Mouse (Mus musculus): ENCODE data around the gene Acsm3. TPM values are rescaled to one million over a fixed set of nuclear protein-coding genes. Genes with fewer than 3 reads are reported as not detected.
"Not testable (repeated sequence)": the region's sequence is repeated elsewhere in the genome, so short reads cannot be mapped to it uniquely, and the experiment has no call there.

Acsm3 gene
- 0.93 and 1.7 TPM in 2 replicates for polyA plus RNA-seq (2015; fragmentation: Nextera tagmentation; extraction: Ambion mirVana)

- DNase-seq (no peak), ATAC-seq (ENCODE audit: low read depth) (peak; percentile 43; the same call in 1 of the 2 replicates)
- no peaks in the 10 kb centered on the region for H3K4me1 ChIP-seq (replicated peaks)
- H3K36me3 ChIP-seq, result no peaks in the 10 kb centered on the region
- no peak within 1 kb of the TSS for H3K4me3 ChIP-seq (replicated peaks)
- H3K9ac ChIP-seq, result no peak within 1 kb of the TSS
- H3K27me3 ChIP-seq, result no peaks in the 10 kb centered on the region
- peak within 1 kb of the TSS; percentile 20; the same call in 1 of the 2 replicates for H3K4me2 ChIP-seq
- H3K9me3 ChIP-seq (replicated peaks), result no peaks in the 10 kb centered on the region
- no peak within 1 kb of the TSS for H3K27ac ChIP-seq
- 64% methylated on average over 11 of the region's 11 CpGs for WGBS (ENCODE audit: insufficient replicate concordance)
Measured at GRCm38 (mm10) chr7:119760527-119760951, at the start of gene Acsm3. Acsm3 (plus strand) TSS chr7:119760923.

GRCm38 (mm10) chr7:119714111-119714510 is 46.6 kb upstream of the Acsm3 start:
- Histone ChIP-seq H3K4me3 (replicated peaks) (no peak overlapping the region), H3K27me3 (no peaks in the 10 kb centered on the region), H3K4me2 (no peak overlapping the region), H3K36me3 (peaks cover 36% of the 10 kb centered on the region), H3K9ac (no peak overlapping the region), H3K27ac (no peak overlapping the region), H3K9me3 (replicated peaks) (no peaks in the 10 kb centered on the region), H3K4me1 (replicated peaks) (no peaks in the 10 kb centered on the region)
- 80% methylated on average over 7 of the region's 7 CpGs for WGBS (ENCODE audit: insufficient replicate concordance)
- no peak for DNase-seq
- no peak for ATAC-seq (ENCODE audit: low read depth)

- peak within 1 kb of the TSS; percentile 82 for H3K9ac ChIP-seq
- DNase-seq (peak; percentile 84), ATAC-seq (ENCODE audit: low read depth) (peak; percentile 92)
- H3K4me3 ChIP-seq (replicated peaks), result peak within 1 kb of the TSS; percentile 87
- H3K4me2 ChIP-seq, result peak within 1 kb of the TSS; percentile 79
- H3K27me3 ChIP-seq, result no peaks in the 10 kb centered on the region
- peaks cover 13% of the 10 kb centered on the region for H3K4me1 ChIP-seq (replicated peaks)
- H3K36me3 ChIP-seq, result peaks cover 32% of the 10 kb centered on the region
- WGBS (ENCODE audit: insufficient replicate concordance), result under 1% methylated on average over 60 of the region's 60 CpGs
- H3K27ac ChIP-seq, result peak within 1 kb of the TSS; percentile 29
- H3K9me3 ChIP-seq (replicated peaks), result no peaks in the 10 kb centered on the region
Measured at GRCm38 (mm10) chr7:119720253-119720946, 40.3 kb upstream of the Acsm3 start, which contains the start of gene Thumpd1. Thumpd1 (minus strand) TSS chr7:119720798.

DNA sequence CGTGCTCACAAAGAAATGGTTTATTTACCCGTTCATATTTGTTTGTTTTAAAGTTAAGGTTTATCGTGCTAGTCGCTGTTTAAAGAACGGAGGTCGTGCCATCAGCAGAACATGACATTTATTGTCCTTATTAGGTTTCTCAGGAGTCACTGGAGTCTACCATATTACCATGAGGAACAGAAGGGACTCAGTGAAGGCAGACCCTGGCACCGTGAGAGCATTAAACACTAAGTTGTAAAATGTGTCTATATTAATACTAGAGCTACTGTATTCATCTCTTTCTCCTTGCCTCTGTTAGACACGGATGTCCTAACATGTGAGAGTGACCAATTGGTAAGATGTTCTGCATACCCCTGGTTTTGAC is 39.8 kb upstream of the Acsm3 start:
- Histone ChIP-seq H3K27me3 (no peaks in the 10 kb centered on the region), H3K4me3 (replicated peaks) (peak overlapping the region; percentile 87), H3K4me1 (replicated peaks) (peaks cover 13% of the 10 kb centered on the region), H3K9ac (peak overlapping the region; percentile 82), H3K4me2 (peak overlapping the region; percentile 79), H3K9me3 (replicated peaks) (no peaks in the 10 kb centered on the region), H3K36me3 (peaks cover 27% of the 10 kb centered on the region), H3K27ac (no peak overlapping the region)
- ATAC-seq (ENCODE audit: low read depth) (peak; percentile 16; the same call in 1 of the 2 replicates), DNase-seq (no peak)
- WGBS (ENCODE audit: insufficient replicate concordance), result 15% methylated on average over 8 of the region's 8 CpGs

DNA sequence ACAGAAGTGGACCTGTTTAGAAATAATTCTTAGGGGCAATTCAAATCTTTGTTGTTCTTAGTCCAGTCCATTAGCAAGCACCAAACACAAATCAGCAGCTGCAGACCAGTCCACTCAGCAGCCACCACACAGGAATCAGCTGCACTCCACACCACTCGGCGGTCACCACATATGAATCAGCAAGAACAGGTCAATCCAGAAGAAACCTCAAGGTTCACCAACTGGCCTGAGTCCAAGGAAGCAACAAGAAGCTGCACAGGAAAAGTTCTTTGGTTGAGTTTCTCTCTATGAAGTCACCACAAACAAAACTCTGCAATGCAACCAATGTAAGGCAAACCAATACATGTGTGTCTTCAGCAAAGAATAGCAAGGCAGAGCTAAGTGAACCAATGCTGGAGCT is 33.1 kb upstream of the Acsm3 start:
- H3K9me3 ChIP-seq (replicated peaks), result no peaks in the 10 kb centered on the region
- DNase-seq (no peak), ATAC-seq (ENCODE audit: low read depth) (no peak)
- H3K4me1 ChIP-seq (replicated peaks), result no peaks in the 10 kb centered on the region
- no peak overlapping the region for H3K4me3 ChIP-seq (replicated peaks)
- H3K27me3 ChIP-seq, result no peaks in the 10 kb centered on the region
- WGBS (ENCODE audit: insufficient replicate concordance), result 61% methylated on average over 2 of the region's 2 CpGs
- H3K4me2 ChIP-seq, result no peak overlapping the region
- no peaks in the 10 kb centered on the region for H3K36me3 ChIP-seq
- H3K27ac ChIP-seq, result no peak overlapping the region
- no peak overlapping the region for H3K9ac ChIP-seq

DNA sequence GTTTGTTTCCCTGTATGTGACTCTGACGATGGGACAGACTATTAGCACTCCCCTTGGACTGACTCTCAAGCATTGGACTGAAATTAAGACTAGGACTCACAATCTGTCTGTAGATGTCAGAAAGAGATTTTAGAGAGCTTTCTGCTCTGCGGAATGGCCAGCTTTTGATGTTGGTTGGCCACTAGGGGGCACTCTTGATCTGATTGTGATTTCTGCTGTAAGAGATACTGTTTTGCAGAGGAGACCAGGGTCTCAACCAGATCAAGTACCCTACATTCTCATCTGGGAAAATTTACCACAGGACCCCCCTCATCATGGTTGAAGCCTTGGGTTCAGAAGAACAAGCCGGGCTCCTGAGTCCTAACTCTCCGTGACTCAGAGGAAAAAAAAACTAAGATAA is 29.5 kb upstream of the Acsm3 start:
- not testable (repeated sequence) for H3K27me3 ChIP-seq; H3K4me1 ChIP-seq (replicated peaks); DNase-seq; H3K9ac ChIP-seq; H3K27ac ChIP-seq; H3K4me3 ChIP-seq (replicated peaks); ATAC-seq (ENCODE audit: low read depth); H3K9me3 ChIP-seq (replicated peaks); H3K4me2 ChIP-seq; H3K36me3 ChIP-seq
- 63% methylated on average over 4 of the region's 4 CpGs for WGBS (ENCODE audit: insufficient replicate concordance)

GRCm38 (mm10) chr7:119738877-119739276 is 21.8 kb upstream of the Acsm3 start:
- H3K27ac ChIP-seq, result no peak overlapping the region
- no peak overlapping the region for H3K9ac ChIP-seq
- no peak overlapping the region for H3K4me3 ChIP-seq (replicated peaks)
- no peaks in the 10 kb centered on the region for H3K36me3 ChIP-seq
- H3K4me2 ChIP-seq, result no peak overlapping the region
- ATAC-seq (ENCODE audit: low read depth) (no peak), DNase-seq (no peak)
- peaks cover 11% of the 10 kb centered on the region for H3K27me3 ChIP-seq
- 0 out of 2 replicates have a peak, but pooled peaks cover 3% of the 10 kb centered on the region for H3K9me3 ChIP-seq (replicated peaks)
- WGBS (ENCODE audit: insufficient replicate concordance), result 74% methylated on average over 2 of the region's 2 CpGs
- no peaks in the 10 kb centered on the region for H3K4me1 ChIP-seq (replicated peaks)

GRCm38 (mm10) chr7:119739798-119740468 is 20.8 kb upstream of the Acsm3 start:
- Histone ChIP-seq H3K4me2 (peak overlapping the region; percentile 37; the same call in 1 of the 2 replicates), H3K4me3 (replicated peaks) (peak overlapping the region; percentile 33; the same call in 1 of the 2 replicates), H3K27me3 (peaks cover 11% of the 10 kb centered on the region)
- DNase-seq; H3K36me3 ChIP-seq; H3K27ac ChIP-seq; H3K4me1 ChIP-seq (replicated peaks); ATAC-seq (ENCODE audit: low read depth); H3K9me3 ChIP-seq (replicated peaks); H3K9ac ChIP-seq: not testable (repeated sequence)
- 3% methylated on average over 28 of the region's 44 CpGs for WGBS (ENCODE audit: insufficient replicate concordance)

GRCm38 (mm10) chr7:119744321-119744720 is 16.4 kb upstream of the Acsm3 start:
- Histone ChIP-seq H3K4me3 (replicated peaks) (peak overlapping the region; percentile 21), H3K36me3 (no peaks in the 10 kb centered on the region), H3K27ac (no peak overlapping the region), H3K9ac (no peak overlapping the region), H3K4me1 (replicated peaks) (peaks cover 4% of the 10 kb centered on the region; the same call in 1 of the 2 replicates), H3K9me3 (replicated peaks) (no peaks in the 10 kb centered on the region), H3K27me3 (0 out of 2 replicates have a peak, but pooled peaks cover 5% of the 10 kb centered on the region), H3K4me2 (peak overlapping the region; percentile 45)
- DNase-seq (peak; percentile 16), ATAC-seq (ENCODE audit: low read depth) (peak; percentile 50; the same call in 1 of the 2 replicates)
- 14% methylated on average over 30 of the region's 34 CpGs for WGBS (ENCODE audit: insufficient replicate concordance)

DNA sequence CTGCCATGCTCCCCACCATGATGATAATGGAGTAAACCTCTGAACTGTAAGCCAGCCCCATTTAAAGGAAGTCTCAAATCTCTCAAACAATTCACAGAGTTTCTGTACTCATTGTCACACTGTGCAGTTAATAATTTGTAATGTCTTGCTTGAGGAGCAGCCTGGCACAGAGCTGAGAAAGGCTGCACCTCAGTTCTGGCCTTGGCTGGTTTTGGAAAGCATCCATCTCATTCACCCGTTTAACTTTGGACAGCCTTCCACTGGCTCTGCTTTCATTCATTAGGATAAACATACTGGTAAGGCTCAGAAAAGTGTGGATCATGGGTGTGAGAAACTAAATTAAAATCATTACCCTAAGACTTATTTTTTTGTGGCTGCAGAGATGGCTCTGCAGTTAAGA is 14.9 kb upstream of the Acsm3 start:
- H3K4me3 ChIP-seq (replicated peaks), result no peak overlapping the region
- no peaks in the 10 kb centered on the region for H3K36me3 ChIP-seq
- peaks cover 4% of the 10 kb centered on the region; the same call in 1 of the 2 replicates for H3K4me1 ChIP-seq (replicated peaks)
- DNase-seq (no peak), ATAC-seq (ENCODE audit: low read depth) (no peak)
- H3K9ac ChIP-seq, result no peak overlapping the region
- no peak overlapping the region for H3K27ac ChIP-seq
- no peak overlapping the region for H3K4me2 ChIP-seq
- 66% methylated on average over 1 of the region's 1 CpGs for WGBS (ENCODE audit: insufficient replicate concordance)
- H3K9me3 ChIP-seq (replicated peaks), result no peaks in the 10 kb centered on the region
- H3K27me3 ChIP-seq, result 0 out of 2 replicates have a peak, but pooled peaks cover 5% of the 10 kb centered on the region

DNA sequence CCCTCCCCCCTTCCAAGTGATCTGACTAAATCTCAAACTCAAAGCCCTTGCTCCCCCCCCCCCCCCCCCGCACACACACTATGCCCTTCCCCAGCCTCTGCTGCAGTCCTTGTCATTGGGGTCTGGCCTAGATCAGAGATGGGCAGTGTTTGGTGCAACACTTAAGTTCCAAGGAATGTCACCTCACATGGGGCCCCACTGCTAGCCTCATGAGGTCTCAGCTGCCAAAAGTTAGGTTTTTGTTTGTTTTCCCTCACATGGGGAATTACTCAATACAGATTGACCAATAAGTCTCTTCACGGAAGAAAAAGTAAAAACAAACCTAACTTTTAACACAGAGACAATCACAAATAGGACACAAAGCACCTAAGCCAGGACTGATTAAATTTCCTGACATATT is 12.0 kb upstream of the Acsm3 start:
- H3K9me3 ChIP-seq (replicated peaks), result no peaks in the 10 kb centered on the region
- peaks cover 4% of the 10 kb centered on the region; the same call in 1 of the 2 replicates for H3K4me1 ChIP-seq (replicated peaks)
- no peak overlapping the region for H3K4me3 ChIP-seq (replicated peaks)
- ATAC-seq (ENCODE audit: low read depth), result peak; percentile 26; the same call in 1 of the 2 replicates
- H3K9ac ChIP-seq, result no peak overlapping the region
- no peaks in the 10 kb centered on the region for H3K27me3 ChIP-seq
- no peaks in the 10 kb centered on the region for H3K36me3 ChIP-seq
- 48% methylated on average over 1 of the region's 2 CpGs for WGBS (ENCODE audit: insufficient replicate concordance)
- H3K4me2 ChIP-seq, result no peak overlapping the region
- H3K27ac ChIP-seq, result no peak overlapping the region
- no peak for DNase-seq

Measured in liver, embryonic 13.5 days (tissue).